Mouse (Mus musculus) induced T-regulatory cell, adult 2 months (primary cell): ENCODE results near the gene Coro6.

Experiments
- DNase-seq: peaks from one replicate; pipeline ENCODE4 v3.0.0-alpha.2; 2012; ENCODE audit warnings: low read depth

Coro6 gene

GRCm38 (mm10) chr11:77464684-77465083 is 2.5 kb downstream of the Coro6 start:
- DNase-seq: no peak

GRCm38 (mm10) chr11:77465111-77465510 is 2.9 kb downstream of the Coro6 start:
- DNase-seq: no peak

GRCm38 (mm10) chr11:77466544-77466943 is 4.3 kb downstream of the Coro6 start:
- DNase-seq: no peak

DNA sequence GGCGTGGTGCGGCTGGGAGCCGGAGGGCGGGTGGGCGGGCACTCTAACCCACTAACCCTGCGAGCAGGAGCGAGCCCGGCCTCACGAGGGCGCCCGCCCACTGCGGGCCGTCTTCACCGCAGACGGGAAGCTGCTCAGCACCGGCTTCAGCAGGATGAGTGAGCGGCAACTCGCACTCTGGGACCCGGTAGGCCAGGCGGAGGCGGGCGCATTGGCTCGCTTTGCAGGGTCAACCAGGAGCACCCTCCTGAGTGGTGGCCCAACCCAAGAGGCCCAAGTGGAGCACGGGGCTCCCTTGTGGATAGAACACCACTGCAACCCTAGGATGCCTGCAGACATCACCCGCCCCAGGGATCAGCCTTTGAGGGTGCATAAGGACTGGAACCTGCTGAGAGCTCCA is 4.9 kb downstream of the Coro6 start:
- DNase-seq: peak; percentile 88

- DNase-seq: peak; percentile 90
Measured at GRCm38 (mm10) chr11:77467784-77468183, 5.6 kb downstream of the Coro6 start.

DNA sequence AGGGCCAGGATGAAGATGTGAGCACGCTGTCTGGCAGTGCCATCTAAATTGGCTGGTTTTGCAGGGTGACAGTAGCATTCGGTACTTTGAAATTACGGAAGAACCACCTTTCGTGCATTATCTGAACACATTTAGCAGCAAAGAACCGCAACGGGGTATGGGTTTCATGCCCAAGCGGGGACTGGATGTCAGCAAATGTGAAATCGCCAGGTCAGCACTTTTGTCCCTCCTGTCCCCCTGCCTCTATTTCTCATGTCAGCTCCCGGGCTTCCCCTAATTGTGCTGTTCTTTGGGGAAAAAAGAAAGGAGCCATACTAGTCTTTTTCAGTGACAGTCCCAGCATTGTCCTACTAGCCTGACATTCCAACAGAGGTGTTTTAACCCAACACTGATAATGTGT is 6.2 kb downstream of the Coro6 start:
- no peak for DNase-seq

- DNase-seq: no peak
Measured at GRCm38 (mm10) chr11:77471407-77471806, 9.2 kb downstream of the Coro6 start.

- no peak for DNase-seq
Measured at GRCm38 (mm10) chr11:77472775-77473174, 10.6 kb downstream of the Coro6 start.

GRCm38 (mm10) chr11:77476216-77476615 is 14.0 kb downstream of the Coro6 start:
- DNase-seq: no peak

- DNase-seq: no peak
Measured at GRCm38 (mm10) chr11:77476895-77477294, 14.7 kb downstream of the Coro6 start.

DNA sequence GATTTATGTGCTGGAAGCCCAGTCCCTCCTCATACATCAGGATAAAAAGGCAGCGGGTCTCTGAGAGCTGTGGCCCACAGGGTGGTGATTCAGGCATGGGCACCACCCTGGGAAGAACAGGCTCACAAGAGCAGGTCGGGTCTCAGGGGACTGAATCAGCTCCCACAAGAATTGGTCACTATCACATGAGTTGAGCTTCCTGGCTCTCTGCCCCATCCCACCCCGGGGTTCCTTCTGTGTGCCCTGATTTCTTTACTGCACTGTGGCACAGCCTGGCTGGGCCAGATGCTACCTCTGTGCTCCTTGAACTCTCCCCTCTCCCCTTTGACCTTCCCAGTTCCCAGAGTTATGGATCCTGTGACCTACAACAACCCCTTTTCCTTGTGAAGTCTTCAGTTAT is 20.8 kb downstream of the Coro6 start:
- no peak for DNase-seq

- DNase-seq: peak; percentile 85
Measured at GRCm38 (mm10) chr11:77483510-77484255, 21.5 kb downstream of the Coro6 start.

- no peak for DNase-seq
Measured at GRCm38 (mm10) chr11:77485229-77485628, 23.0 kb downstream of the Coro6 start.

DNA sequence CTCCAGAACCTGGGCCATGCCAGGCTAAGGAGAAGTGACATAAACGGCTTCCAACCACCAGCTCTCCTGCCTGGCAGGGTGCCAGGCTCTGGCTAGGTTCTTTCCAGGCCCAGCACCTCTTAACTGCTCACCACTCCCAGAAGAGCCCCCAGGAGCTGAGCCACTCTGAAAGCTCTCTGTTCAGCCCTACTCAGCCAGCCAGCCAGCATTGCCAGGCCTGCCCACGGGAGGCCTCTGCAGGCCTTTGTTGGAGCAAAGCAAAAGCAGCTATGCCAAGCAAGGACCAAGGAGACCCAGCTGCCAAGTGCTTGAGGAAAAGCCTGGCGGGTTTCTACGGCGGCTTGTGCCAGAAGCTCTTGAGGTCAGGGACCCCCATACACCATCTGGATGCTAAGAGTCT is 24.6 kb downstream of the Coro6 start:
- DNase-seq: no peak

DNA sequence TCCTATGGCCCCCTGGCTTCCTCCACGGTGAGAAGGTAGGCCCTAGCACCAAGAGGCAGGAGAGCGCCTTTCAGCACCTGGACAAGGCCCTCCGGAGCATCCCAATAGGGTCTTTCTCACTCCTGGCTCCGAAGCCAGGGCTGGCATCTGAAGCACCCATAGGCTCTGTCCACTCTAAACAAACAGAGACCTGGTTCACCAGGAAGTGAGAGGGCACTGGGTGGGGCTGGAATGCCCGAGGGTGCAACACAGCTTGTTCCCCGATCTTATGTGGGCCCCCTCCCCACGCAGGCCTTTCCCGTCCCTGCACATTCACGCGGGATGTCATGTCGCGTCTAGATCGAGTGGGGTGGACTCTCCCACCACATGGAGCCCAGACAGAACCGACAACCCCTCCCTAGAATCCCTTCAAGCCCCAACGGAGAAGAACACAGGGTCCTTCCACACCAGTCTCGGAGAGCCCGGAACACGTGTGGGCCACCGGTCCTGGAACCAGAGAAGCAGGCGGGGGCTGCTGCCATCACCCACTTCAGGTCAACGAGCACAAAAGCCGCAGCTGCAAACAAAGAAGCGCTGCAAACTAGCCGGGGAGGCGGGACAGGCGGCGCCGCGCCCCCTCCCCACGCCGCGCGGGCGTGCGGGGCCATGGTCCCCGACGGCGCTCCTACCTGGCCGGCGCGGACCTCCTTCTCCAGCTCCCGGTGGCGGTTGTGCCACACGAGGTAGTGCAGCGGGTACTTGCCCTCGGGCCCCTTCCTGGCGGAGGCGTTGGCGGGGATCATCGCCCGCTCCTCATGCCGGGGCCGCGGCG is 26.8 kb downstream of the Coro6 start:
- peak; percentile 50 for DNase-seq

GRCm38 (mm10) chr11:77489591-77490235 is 27.5 kb downstream of the Coro6 start, which contains the start of gene Ankrd13b:
TSS of gene Ankrd13b (minus strand) at chr11:77489678.
- DNase-seq: peak; percentile 60

DNA sequence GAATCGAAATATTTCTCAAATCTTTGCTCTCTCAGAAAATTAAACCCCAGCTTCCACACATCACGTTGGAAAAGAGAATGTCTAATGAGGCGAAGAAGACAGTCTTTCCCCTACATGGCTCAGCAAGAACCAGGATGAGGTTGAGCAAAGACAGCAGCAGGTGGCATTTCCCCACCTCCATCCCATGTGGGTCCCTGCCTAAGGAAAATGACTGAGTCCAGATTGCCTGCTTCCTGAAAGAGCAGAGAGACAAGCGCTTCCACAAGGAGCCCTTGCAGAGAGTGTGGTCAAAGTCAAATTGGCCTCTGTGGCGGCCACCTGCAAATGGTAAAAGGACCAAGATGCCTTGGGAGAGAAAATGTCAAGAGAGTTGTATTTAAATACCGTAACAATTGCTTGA is 28.2 kb downstream of the Coro6 start:
- DNase-seq: no peak

DNA sequence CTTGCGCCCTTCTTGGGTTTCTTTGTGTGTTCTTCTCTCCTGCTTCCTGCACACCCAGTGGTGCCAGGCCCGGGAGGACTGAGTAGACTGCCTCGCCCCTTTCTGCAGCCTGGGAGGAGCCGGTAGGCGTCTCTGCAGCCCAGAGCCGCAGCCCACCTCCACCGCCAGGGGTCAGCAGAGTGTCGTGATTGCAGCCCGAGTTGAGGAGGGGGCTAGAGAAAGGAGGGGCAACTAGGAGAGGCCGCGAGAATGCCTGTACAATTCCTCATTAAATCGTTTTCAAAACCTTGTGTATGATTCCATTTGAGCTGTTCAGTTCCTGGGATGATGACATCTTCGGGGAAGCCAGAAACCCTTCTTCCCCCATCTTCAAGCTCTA is 28.9 kb downstream of the Coro6 start:
- DNase-seq: peak; percentile 92

DNA sequence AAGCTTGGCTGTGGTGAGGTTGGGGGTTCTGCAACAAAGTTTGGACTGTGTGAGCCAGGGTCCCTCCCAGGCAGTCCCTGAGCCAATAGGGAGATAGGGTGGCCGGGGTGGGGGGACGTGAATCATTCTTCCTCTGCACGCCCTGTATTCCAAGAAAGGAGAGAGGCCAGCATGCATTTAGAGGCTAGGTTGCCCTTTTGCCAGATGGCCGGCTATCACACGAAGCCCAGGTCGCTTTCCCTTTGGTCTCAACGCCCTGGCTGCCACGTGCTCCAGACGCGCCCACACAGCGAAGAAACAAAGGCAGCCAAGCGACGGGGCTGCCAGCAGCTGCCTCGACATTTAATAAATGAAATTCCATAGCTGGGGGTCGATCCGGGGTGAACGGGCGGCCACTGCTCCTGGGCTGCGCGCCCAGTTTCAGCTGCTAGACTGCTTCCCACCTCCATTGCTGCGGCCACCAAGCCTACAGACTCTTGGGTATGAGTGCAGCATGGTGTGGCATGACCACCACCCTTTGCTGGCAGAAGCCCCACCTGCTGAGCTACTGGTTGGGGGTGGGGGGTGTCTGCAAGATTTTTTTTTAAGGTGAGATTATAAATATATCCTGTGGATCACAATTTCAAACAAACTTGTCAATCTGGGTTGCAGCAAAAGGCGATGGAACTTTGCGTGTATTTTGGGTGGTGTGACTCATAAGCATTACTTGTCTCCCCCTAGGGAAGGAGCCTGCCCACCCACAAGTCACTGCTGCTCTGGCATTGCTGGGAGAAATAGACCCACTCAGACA is 29.5 kb downstream of the Coro6 start:
- DNase-seq: peak; percentile 52

DNA sequence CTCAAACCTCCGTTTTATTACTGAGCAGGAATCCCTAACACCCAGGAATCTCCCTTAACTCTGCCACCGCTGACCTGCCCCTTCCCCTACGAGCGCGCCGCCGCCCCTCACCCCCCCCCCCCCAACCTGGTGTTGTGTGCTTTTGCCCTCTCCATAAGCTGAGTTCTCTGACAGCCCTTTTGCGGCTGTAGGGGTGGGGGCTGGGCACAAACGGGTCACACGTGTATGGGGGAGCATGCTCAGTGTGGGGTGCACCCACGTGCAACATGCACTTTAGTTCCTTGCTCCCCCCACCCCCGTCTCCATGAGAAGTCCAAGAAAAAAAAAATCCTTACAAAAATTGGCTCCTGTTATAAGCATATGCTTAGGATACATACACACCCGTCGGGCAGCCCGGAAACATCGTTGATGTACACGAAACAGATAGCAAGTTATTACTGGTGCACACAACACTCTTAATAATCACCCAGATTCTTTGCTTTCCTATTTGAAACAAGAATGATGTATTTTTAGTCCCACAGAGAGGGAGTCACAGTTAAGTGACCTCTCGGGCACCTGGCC is 30.2 kb downstream of the Coro6 start:
- DNase-seq: peak; percentile 63

DNA sequence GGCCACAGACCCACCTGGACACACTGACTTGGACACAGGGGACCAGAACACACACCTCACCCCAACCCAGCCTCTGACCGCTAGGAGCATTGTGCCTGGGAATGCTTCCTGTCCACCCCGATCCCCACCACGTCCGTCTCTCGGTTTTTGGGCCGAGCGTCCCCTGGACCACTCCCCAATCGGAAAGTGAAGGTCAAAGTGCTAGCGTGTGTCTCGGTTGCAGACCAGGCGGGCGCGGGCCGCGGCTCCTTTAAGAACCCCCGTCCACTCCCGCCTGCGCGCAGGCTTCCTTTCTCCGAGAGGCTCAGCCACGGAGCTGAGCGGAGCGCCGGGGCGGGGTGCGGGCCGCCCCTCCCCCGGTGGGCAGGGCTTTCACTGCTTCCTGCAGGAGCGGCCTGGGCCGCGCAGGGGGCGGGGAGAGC is 30.7 kb downstream of the Coro6 start:
- peak; percentile 94 for DNase-seq
